Mouse (Mus musculus): Measurements from ENCODE around the gene Isl2. TPM values are rescaled to one million over a fixed set of nuclear protein-coding genes. Genes with fewer than 3 reads are reported as not detected.
A peak's percentile ranks its signal among the peaks of the same experiment; 100 is the strongest.

The Isl2 gene
- polyA plus RNA-seq, 1 experiment: not detected

- no peaks in the 10 kb centered on the region for H3K9me3 ChIP-seq (replicated peaks; ENCODE audit: control insufficient read depth, insufficient read depth, low read length, poor library complexity, severe bottlenecking)
- H3K4me3 ChIP-seq (ENCODE audit: low read depth, low read length): peak overlapping the region; percentile 6; the same call in 1 of the 2 replicates
- no peak overlapping the region for H3K27ac ChIP-seq (ENCODE audit: insufficient read depth, low read length)
- H3K9ac ChIP-seq (ENCODE audit: low read depth, poor library complexity, severe bottlenecking): no peak overlapping the region
- no peak for TF ChIP-seq POLR2A (IDR thresholded peaks at IDR 0.05; ENCODE audit: insufficient read depth, low read length)
- TF ChIP-seq CTCF (IDR thresholded peaks at IDR 0.05; ENCODE audit: low read depth, low read length): no peak
- no peak for TF ChIP-seq EP300 (IDR thresholded peaks at IDR 0.05; ENCODE audit: insufficient read depth, low read depth, low read length)
- no peaks in the 10 kb centered on the region for H3K36me3 ChIP-seq (ENCODE audit: control insufficient read depth, insufficient read depth, low read length, poor library complexity, severe bottlenecking)
- H3K27me3 ChIP-seq (ENCODE audit: control insufficient read depth, insufficient read depth, low read length, poor library complexity, severe bottlenecking): peaks cover 23% of the 10 kb centered on the region
- no peaks in the 10 kb centered on the region for H3K4me1 ChIP-seq (ENCODE audit: control insufficient read depth, insufficient read depth, low read length)
Measured at GRCm38 (mm10) chr9:55544861-55545555, 6.5 kb downstream of the Isl2 start.

- TF ChIP-seq EP300 (IDR thresholded peaks at IDR 0.05; ENCODE audit: insufficient read depth, low read depth, low read length) (no peak), POLR2A (IDR thresholded peaks at IDR 0.05; ENCODE audit: insufficient read depth, low read length) (no peak), CTCF (IDR thresholded peaks at IDR 0.05; ENCODE audit: low read depth, low read length) (no peak)
- Histone ChIP-seq H3K4me1 (ENCODE audit: control insufficient read depth, insufficient read depth, low read length) (no peaks in the 10 kb centered on the region), H3K9ac (ENCODE audit: low read depth, poor library complexity, severe bottlenecking) (no peak overlapping the region)
Measured at GRCm38 (mm10) chr9:55545556-55546175, 7.2 kb downstream of the Isl2 start.

GRCm38 (mm10) chr9:55546176-55547010 lies 7.9 kb downstream of the Isl2 start:
- Histone ChIP-seq H3K36me3 (ENCODE audit: control insufficient read depth, insufficient read depth, low read length, poor library complexity, severe bottlenecking) (no peaks in the 10 kb centered on the region), H3K27me3 (ENCODE audit: control insufficient read depth, insufficient read depth, low read length, poor library complexity, severe bottlenecking) (peaks cover 20% of the 10 kb centered on the region), H3K4me3 (ENCODE audit: low read depth, low read length) (peak overlapping the region; percentile 66), H3K4me1 (ENCODE audit: control insufficient read depth, insufficient read depth, low read length) (no peaks in the 10 kb centered on the region), H3K9ac (ENCODE audit: low read depth, poor library complexity, severe bottlenecking) (no peak overlapping the region), H3K27ac (ENCODE audit: insufficient read depth, low read length) (no peak overlapping the region), H3K9me3 (replicated peaks; ENCODE audit: control insufficient read depth, insufficient read depth, low read length, poor library complexity, severe bottlenecking) (no peaks in the 10 kb centered on the region)
- TF ChIP-seq EP300 (IDR thresholded peaks at IDR 0.05; ENCODE audit: insufficient read depth, low read depth, low read length) (no peak), POLR2A (IDR thresholded peaks at IDR 0.05; ENCODE audit: insufficient read depth, low read length) (no peak), CTCF (IDR thresholded peaks at IDR 0.05; ENCODE audit: low read depth, low read length) (no peak)

More at GRCm38 (mm10) chr9:55545556-55546175, 7.2 kb downstream of the Isl2 start:
- H3K27ac ChIP-seq (ENCODE audit: insufficient read depth, low read length): no peak overlapping the region
- peak overlapping the region; percentile 29; the same call in 1 of the 2 replicates for H3K4me3 ChIP-seq (ENCODE audit: low read depth, low read length)
- H3K9me3 ChIP-seq (replicated peaks; ENCODE audit: control insufficient read depth, insufficient read depth, low read length, poor library complexity, severe bottlenecking): no peaks in the 10 kb centered on the region
- H3K36me3 ChIP-seq (ENCODE audit: control insufficient read depth, insufficient read depth, low read length, poor library complexity, severe bottlenecking): no peaks in the 10 kb centered on the region
- peaks cover 20% of the 10 kb centered on the region for H3K27me3 ChIP-seq (ENCODE audit: control insufficient read depth, insufficient read depth, low read length, poor library complexity, severe bottlenecking)

GRCm38 (mm10) chr9:55548871-55549270 lies 10.4 kb downstream of the Isl2 start:
- no peak overlapping the region for H3K4me3 ChIP-seq (ENCODE audit: low read depth, low read length)
- H3K27me3 ChIP-seq (ENCODE audit: control insufficient read depth, insufficient read depth, low read length, poor library complexity, severe bottlenecking): peaks cover 7% of the 10 kb centered on the region
- TF ChIP-seq EP300 (IDR thresholded peaks at IDR 0.05; ENCODE audit: insufficient read depth, low read depth, low read length) (no peak), POLR2A (IDR thresholded peaks at IDR 0.05; ENCODE audit: insufficient read depth, low read length) (no peak), CTCF (IDR thresholded peaks at IDR 0.05; ENCODE audit: low read depth, low read length) (no peak)
- no peaks in the 10 kb centered on the region for H3K9me3 ChIP-seq (replicated peaks; ENCODE audit: control insufficient read depth, insufficient read depth, low read length, poor library complexity, severe bottlenecking)
- no peak overlapping the region for H3K9ac ChIP-seq (ENCODE audit: low read depth, poor library complexity, severe bottlenecking)
- H3K27ac ChIP-seq (ENCODE audit: insufficient read depth, low read length): no peak overlapping the region
- H3K4me1 ChIP-seq (ENCODE audit: control insufficient read depth, insufficient read depth, low read length): no peaks in the 10 kb centered on the region
- H3K36me3 ChIP-seq (ENCODE audit: control insufficient read depth, insufficient read depth, low read length, poor library complexity, severe bottlenecking): no peaks in the 10 kb centered on the region

- peaks cover 7% of the 10 kb centered on the region for H3K27me3 ChIP-seq (ENCODE audit: control insufficient read depth, insufficient read depth, low read length, poor library complexity, severe bottlenecking)
- no peak overlapping the region for H3K27ac ChIP-seq (ENCODE audit: insufficient read depth, low read length)
- H3K36me3 ChIP-seq (ENCODE audit: control insufficient read depth, insufficient read depth, low read length, poor library complexity, severe bottlenecking): no peaks in the 10 kb centered on the region
- no peak overlapping the region for H3K9ac ChIP-seq (ENCODE audit: low read depth, poor library complexity, severe bottlenecking)
- TF ChIP-seq CTCF (IDR thresholded peaks at IDR 0.05; ENCODE audit: low read depth, low read length) (peak; percentile 12), POLR2A (IDR thresholded peaks at IDR 0.05; ENCODE audit: insufficient read depth, low read length) (no peak), EP300 (IDR thresholded peaks at IDR 0.05; ENCODE audit: insufficient read depth, low read depth, low read length) (no peak)
- no peak overlapping the region for H3K4me3 ChIP-seq (ENCODE audit: low read depth, low read length)
- H3K4me1 ChIP-seq (ENCODE audit: control insufficient read depth, insufficient read depth, low read length): no peaks in the 10 kb centered on the region
- no peaks in the 10 kb centered on the region for H3K9me3 ChIP-seq (replicated peaks; ENCODE audit: control insufficient read depth, insufficient read depth, low read length, poor library complexity, severe bottlenecking)
Measured at GRCm38 (mm10) chr9:55549302-55549890, 10.9 kb downstream of the Isl2 start.
